Mouse (Mus musculus): ENCODE measurements at regions not wholly inside any gene's neighbourhood (a gene's known extent, or its start where the extent isn't known, plus 50 kb on each side); places are given as distances from the start of the nearest gene placed in this dataset.

DNA sequence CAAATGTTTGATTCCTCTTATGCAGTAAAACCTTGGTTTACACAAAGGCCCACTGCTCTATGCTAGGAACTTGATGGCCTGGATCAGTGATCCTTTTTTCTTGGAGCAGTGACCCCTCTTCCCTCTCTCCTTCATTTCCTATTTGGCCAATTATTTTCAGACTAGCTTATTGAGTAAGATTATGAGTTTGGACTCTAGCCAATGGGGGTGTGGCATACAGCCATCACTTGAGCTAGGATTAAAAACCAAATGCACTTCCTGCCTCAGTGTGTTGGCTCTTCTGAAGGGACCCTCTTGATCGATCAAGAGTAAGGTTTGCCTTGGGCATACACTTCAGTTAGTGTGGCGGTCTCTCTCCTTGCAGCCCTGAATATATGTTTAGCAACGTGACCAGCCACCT, 1172.6 kb upstream of the Gulo start:
- no peak for DNase-seq

DNA sequence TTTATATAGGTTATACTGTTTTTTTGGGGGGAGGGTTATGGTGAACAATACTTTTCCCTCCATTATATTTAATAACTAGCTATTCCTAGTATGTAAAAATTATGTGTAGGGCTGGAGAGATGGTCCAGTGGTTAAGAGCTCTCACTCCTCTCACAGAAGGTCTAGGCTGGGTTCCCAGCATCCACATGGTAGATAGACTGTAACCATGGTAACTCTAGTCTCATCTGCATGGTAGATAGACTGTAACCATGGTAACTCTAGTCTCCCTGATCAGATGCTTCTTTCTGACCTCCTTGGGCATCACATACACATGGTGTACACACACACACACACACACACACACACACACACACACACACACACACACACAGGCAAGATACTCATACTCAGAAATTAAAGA, 1170.5 kb upstream of the Gulo start:
- DNase-seq: no peak

DNA sequence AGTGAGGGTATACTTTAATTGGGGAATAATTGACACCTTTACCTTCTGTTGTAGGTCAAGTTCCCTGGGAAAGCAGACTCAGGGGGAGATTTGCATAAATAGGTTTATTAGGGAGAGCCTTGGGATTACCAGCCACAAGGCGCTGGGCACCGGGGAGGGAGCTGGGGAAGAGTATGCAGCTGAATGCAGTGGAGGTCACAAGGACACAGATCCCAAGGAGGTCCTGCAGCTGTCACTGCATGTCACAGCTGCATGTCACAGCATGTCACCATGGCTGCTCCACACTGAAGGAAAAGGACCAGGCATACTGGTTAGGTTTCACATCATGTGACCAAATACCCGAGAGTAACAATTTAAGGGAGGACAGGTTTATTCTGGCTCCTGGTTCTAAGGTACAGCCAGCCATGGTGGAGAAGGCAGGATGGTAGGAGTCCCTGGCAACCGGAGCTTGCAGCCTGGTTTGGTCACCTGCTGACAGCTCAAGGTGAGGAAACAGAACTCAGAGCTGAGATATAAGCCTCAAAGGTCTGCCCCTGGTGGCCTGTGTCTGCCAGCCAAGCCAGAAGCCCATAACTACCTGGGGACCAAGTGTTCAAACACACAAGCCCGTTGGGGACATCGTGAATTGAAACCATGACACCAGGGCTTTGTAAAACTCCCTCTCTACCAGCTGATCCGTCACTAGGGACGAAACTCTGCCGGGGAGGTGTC, 1169.5 kb upstream of the Gulo start:
- DNase-seq: no peak

DNA sequence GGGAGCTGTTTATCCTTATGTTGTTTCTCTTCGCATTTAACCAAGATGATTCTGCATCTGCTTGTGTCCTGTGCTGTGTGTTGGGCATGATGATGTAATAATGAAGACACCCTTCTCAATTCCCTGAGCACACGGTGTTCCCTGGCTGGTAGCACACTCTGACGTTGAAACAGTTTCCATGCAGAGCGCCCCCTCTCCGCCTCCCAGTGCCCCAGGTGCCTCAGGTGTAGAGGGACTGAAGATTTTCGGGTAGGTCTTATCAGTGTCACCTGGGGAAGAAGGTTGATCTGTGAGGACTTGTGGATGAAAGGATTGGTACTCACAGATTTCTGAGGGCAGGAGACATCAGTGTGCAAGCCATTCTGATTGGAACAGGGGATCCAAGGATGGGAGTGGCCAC, 1167.7 kb upstream of the Gulo start:
- no peak for DNase-seq

DNA sequence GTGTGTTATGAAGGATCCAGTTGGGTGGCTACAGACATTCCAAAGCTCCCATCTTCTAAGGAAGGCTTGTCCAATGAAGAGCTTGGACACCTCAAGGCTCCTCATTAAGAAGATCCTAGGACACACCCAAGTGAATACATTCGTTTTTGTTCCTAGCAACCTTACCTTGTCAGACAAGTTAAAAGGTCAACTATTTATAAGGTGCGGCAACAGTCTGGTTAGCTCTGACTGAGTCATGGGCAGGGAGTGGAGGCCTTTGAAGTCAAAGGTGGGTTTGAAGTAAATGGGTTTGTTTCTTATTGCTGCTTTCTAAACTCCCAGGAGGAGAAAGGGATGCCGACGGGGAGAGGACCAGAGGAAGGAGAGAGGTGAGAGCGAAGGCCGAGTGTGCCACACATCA, 1167.1 kb upstream of the Gulo start:
- no peak for DNase-seq

DNA sequence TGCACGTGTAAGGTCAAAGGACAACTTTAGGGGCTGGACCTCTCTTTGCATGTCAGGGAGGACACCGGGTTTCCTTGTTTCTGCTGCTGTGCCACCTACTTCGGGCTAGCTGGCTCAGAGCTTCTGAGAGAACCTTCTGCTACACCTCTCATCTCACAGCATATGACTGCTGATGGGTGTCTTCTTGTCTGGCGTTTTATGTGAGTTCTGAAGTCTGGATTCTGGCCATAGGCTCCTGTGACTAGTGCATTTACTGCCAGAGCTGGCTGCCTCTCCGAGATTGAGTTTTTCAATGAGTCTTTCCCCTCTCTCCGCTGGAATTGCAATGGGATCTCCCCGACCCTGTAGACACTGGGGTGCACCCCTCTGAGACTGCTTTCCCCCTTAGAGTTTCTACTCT, 1165.9 kb upstream of the Gulo start:
- no peak for DNase-seq

DNA sequence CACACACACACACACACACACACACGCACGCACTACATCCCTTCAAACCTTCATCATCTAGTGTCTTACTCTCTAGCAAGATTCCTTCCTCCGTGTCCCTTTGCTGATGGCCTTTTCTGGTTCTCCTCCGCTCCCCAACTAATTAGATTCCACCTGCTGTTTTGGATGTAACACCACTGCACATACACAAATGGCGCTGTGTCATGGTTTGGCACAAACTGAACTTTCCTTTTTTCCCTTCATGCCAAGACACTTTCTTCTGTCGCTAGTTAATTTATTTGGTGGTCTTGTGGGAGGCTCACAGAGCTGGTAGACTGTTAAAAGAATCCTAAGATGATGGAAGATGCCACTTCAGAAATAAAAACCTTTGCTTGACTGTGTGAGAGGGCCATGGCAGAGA, 1161.8 kb upstream of the Gulo start:
- DNase-seq: no peak

DNA sequence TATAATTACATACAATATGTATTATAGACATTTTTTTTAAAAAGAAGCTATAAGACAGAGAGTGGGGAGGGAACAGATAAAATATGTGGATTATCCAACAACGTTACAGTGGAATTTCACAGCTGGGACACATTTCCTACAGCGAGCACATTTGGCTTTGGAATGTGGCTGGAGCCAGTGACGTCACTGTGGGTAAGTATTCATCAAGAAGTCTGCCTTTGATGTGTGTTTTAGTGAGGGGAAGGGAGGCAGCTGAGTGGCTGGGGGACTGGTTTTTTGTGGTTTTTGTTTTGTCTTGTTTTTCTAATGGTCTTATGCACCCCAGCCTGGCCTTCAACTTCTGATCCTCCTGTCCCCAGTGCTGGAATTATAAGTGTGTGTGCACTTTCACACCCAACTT, 1161.2 kb upstream of the Gulo start:
- no peak for DNase-seq

DNA sequence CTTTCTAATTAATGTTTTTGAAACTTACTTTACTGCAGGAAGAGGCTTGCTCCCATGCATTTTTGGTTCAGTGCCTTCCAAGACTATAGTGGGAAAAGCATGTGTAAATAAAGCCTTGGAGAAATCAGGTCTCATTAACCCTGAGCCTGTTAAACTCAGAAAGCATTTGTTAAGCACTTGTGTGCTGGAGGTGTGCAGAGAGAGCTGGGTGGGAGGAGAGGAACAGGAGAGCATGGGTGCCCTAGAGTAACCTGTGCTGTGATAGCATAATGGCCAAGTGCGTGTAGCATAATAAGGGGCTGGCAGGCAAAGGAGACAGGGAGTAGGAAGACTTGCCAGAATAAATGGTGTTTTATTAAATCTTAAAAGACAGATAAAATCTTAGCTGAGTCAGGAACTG, 1160.2 kb upstream of the Gulo start:
- DNase-seq: no peak

DNA sequence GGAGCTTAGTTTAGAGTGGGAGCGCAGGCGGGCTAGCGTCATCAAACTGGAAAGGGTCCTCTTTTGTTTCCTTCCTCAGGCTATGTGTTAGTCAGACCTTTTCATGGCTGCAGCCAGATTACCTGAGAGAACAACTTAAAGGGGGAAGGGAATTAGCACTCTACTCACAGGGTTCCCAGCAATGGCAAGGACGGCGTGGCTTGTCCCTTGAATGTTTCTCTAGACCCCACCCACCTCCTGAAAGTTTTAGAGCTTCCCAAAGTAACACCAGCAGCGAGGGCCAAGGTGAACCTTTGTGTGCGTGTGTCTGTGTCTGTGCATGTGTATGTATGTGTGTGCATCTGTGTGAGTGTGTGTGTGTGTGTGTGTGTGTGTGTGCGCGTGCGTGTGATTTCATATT, 1151.0 kb upstream of the Gulo start:
- DNase-seq: no peak

DNA sequence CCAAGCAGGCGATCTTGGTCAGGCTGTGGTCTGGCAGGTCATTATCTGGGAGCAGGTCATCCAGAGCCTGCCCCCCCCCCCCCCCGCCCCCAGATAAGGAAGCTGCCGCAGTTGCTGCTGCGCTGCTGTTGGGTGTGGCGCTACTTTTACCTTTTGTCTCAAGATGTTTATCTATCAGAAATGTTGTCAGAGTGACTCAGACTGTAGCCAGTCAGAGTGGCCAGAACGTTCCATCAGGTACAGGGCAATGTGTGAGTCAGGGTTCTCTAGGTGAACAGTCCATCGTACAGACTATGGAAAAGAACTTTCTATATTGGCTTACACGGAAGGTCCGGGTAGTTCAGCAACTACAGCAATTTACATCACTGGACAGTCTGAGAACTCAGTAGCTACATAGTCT, 1149.9 kb upstream of the Gulo start:
- no peak for DNase-seq

DNA sequence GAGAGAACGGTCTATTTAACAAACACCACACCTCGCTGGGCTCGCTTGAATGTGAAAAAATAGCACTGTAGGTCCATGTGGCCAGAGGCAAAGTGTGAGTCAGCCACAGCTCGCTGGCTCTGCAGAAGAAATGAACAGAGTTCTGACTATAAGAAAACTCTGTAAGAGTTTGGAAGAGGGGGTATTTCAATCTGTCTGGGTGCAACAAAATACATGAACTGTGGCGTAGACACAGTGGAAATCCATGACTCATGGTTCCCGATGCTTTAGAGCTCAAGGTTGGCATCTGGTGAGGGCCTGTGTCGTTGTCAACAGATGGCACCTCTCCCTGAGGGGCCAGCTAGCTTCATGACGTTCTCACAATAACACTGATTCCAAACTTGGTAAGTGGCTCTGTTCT, 1147.4 kb upstream of the Gulo start:
- DNase-seq: no peak

DNA sequence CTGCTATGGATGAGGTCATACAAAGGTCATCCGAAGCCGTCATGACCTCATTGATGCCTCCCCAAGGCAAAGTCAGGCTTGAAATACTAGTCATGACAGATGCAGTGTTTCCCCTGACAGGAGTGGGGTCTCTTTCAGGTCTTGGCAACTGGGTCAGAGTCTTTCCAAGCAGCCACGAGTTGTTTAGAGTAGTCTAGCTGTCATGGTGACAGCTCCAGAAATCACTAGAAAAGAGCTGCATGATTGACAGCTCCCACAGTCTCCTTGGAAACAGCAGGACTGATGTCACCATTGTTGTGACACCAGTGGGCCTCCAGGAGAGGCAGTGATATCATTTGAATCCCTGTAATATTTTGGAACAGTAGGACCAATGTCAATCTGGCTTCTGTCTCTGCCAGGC, 1144.6 kb upstream of the Gulo start:
- DNase-seq: no peak

DNA sequence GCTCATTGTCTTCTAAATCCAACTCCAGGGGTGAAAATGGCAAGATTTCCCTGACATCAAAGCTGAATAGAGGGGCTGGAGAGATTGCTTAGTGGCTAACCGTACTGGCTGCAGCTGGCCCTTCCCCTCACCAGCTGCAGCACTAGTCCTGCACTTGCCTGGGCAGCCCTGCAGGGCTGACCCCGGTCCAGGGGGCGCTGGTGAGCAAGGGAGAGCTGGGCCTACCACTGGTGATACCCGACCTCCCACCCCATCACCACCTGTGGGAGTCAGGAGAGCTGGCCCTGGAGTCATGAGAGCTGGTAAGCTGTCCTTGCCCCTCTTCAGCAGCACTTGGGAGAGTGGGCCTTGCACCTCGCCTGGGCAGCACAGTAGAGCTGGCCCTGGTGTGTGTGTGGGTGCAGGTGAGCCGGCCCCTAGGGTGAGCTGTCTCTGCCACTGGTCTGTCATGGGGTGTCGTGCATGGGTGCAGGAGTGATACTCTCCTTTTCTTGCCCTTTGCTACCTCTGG, 1141.0 kb upstream of the Gulo start:
- peak; percentile 64 for DNase-seq

DNA sequence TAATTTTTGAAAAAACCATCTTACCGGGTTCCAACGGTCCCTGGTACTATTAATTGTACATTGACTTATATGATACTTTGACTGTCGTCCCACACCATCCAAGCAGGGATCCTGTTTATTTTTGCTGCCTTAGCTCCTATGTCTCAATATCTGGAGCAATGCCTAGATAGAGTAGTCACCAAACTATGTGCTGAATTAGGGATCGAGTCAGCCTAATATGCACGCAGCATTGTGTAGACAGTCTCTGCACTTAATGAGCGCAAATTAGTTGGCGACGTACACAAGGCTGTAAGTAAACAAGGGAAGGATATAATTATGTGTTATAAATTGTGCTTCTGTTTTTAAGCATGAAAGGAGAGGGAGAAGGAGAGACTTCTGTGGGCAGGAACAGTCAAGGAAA, 1140.1 kb upstream of the Gulo start:
- DNase-seq: no peak

DNA sequence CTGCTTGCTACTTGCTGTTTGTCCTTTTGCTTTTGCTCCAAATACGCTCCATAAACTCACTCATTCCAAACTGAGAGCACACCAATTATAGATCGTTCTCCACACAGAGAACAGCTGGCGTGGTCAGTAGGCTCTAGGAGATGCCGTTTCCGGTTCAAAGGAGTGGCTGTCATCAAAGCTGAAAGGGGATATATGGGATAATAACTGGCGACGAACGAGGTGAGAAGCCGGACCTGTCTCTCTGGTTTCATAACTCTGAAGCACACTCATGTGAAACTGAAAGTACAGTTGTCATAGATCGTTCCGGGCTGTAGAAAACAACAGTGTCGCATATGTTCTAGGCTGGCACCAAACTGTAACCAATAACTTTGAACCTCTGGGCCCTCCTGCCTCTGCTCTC, 1137.6 kb upstream of the Gulo start:
- DNase-seq: no peak

DNA sequence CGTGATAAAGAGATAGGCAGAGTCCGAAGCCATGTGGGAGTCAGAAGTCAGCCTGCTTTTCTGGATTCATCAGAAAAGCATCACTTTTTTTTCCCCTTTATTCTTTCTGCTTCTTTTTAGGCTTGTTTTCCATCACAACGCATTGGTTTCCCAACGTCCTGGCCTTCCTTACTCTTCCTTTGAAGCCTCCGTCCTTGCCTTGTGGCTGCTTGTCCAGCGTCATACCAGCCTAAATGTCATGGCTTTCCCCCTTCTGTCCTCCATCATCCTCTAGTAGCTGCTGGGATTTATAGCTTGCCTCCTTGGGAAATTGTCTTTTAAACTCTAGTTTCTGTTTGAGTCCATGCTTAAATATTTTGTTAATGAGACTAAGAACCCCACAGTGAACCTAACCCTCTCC, 1136.0 kb upstream of the Gulo start:
- DNase-seq: no peak

DNA sequence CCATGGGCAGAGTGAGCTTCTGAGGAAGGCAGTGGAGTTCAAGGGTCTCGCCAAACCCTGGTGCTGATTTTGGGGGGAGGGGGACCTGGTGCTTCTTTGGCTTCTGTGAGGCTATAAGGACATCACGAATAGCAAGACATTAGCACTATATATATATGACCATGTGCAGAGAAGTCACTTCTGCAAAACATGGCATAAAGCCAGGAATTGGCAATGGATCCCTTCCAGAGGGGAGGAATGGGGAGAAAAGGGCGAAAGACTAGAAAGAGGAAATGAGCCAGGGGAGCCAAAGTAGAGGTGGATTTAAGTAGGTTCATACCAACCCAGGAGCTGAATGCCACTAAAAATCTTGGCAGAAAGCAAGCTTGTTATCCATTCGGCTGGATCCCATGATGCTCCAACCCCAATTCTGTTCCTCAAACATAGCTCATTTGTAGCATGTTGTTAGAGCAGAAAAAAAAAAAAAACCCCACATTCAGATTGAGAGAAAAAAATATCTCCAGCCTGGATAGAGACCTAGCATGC, 1135.5 kb upstream of the Gulo start:
- DNase-seq: no peak

DNA sequence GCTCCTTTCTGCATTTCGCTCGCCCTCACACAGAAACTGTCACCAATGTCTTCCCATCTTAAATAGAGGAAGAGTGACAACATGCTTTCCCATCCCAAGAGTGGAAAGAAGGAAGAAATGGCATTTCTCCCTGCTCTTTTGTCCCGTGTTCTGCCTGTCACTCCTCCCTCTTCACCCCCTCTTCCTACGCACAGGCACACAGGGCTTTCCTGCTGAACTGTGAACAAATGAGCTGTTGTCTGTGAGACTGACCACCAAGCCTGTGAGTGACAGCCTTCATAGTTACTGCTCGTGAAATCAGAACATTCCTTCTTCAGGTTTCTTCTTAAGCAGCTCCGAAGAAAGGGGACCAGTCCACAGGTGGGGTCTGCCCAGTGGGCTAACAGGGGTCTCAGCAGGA, 1134.8 kb upstream of the Gulo start:
- DNase-seq: no peak

DNA sequence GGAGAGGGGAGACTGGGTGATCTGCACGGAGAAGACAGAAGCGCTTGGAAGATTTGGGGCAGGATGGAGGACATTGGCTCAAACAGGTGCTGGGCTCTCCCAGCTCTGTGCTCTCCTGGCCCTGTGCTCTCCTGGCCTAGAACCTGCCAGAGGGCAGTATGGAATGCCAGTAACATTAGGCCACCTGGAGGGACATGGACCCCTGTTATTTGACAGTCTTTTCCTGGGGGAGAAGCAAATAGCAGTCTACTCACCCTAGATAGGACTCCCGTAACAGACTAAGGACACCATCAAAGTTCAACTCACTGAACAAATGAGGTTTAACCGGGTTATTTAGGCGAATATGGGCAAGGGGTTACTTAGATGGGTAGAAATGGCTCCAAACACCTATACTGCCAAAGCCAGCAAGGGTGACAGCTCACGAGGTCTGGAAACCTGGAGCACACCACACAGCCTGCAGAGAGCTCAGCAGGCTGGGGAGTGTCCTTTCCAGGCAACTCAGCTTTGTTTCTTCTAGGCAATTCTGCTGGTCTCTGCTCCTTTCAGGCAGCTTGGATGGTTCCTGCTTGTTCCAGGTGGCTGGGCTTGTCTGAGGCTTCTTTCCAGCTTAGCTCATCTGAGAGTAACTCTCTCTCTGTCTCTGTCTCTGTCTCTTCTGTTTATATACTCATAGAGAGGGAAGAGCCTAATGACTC, 1133.7 kb upstream of the Gulo start:
- no peak for DNase-seq

DNA sequence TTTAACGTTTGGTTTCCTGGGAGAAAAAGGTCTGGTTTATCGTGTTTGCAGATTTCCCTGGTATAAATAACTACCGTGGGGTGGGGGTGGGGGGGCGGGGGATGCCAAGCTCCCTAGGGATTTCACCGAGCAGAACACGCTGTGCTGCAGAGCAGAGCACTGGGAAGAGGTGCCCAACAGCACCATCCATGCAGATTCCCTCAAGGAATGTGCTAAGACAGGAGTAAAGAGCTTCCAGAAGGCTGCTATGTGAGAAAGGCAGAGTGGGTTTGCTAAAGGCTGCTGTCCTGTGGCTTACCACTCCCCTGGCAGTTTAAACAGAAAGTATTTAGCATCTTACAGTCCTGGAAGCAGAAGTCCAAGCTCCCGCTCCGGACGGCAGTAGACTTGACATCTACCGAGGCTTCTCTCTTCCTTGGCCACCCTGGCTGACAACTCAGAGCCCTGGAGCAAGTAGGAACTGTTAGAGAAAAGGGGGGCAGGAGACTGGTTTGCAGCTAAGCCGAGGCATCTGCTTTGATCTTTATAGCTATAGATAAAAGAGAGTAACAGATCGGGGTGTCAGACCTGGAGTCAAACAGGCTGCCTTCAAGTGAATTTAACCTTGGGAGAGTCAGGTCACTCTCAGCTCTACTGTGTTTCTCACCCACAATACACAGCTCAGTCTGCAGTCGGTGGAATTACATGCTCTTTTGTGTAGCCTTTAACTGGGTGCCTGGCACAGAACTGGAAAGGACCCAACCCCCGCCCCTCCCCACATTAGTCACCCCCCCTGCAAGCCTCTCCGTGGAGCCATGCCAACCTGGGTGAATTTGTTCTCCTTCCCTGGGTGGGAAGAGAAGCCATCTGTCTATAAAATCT, 1132.8 kb upstream of the Gulo start:
- DNase-seq: peak; percentile 8

DNA sequence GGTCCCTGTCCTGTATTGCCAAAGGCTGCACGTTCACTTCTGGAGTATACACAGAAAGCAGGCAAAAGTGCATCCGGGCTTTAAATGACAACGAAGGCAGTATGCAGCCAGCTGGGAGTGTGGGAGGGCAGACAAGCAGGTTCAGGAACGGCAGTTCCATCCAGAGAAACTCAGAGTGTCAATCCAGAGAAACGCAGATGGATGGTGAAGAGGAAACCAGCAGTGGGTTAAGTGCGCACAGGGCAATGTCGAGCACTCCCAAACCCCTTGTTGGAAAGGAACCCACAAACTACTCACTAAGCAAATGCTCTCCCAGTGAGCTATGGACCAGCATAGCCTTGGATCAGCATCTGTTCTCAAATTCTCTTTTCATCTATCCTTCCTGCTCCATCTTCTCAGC, 1132.1 kb upstream of the Gulo start:
- no peak for DNase-seq

DNA sequence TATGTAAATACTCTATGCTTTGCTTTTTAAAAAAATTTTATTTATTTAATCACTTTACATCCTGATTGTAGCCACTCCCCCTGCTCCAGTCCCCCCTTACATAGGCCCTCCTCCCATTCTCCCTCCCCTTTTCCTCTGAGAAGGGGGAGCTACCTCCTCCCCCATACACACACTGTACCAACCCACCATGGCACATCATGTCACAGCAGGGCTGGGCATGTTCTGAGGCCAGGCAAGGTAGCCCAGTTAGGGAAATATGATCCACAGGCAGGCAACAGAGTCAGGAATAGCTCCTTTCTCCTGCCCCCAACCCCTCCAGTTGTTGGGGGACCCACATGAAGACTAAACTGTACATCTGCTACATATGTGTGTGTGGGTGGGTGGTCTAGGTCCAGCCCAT, 1130.7 kb upstream of the Gulo start:
- DNase-seq: no peak

DNA sequence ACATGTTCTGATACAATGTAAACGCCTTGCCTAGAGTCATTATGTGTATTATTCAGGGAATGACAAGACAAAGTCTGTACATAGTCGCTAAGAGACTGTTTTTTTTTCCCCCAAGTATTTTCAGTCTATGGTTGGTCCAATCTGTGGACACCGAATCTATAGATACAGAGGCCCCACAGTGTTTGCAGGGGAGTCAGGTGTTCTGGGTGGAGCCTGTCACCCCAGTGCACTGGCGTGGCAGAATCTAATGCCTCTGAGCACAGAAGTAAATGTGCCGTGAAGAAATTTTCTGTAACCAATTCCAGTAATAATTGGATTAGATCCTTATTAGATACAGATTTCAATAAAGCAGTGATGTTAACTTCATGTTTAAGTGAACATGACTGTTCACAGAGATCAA, 1130.1 kb upstream of the Gulo start:
- no peak for DNase-seq

Measured in thymus, postnatal 4 days (tissue).